ENCODE assay signal across 8 mouse cellular contexts in the genomic region with DNA sequence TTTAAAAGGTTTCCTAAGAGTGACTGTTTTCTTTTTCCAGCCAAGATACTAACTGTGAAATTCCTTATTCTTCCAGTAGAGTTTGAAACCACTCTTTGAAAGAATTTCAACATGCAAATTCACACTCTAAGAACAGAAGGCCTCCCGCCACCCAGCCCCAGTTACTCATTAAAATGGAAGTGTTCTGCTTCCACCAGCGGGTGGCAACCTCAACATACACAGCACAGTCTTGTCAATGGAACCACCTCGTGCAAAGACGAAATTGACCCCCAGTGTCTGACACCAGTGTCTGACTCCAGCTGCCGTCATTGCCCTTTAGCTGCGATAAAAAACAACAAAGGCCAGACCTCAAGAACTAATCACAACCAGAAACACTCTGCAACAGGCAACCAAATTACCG. TPM values are rescaled to one million over a fixed set of nuclear protein-coding genes. Genes with fewer than 3 reads are reported as not detected.
DNase-seq lines count a peak whose midpoint lies in the region; ATAC-seq and TF ChIP-seq lines count a peak whose summit lies in the region.

No protein-coding gene starts in this region.

- H3K27me3 ChIP-seq in thymus, adult 2 months (ENCODE audit: control insufficient read depth, insufficient read depth, low read length): no peaks in the 10 kb centered on the region
- H3K27me3 ChIP-seq in embryonic facial prominence, embryonic 12.5 days: no peaks in the 10 kb centered on the region
- no peaks in the 10 kb centered on the region for H3K27me3 ChIP-seq in heart, embryonic 15.5 days
- no peaks in the 10 kb centered on the region for H3K27me3 ChIP-seq in liver, embryonic 15.5 days

- H3K9ac ChIP-seq in embryonic facial prominence, embryonic 12.5 days: no peak overlapping the region
- H3K9ac ChIP-seq in heart, embryonic 15.5 days: no peak overlapping the region
- no peak overlapping the region for H3K9ac ChIP-seq in liver, embryonic 15.5 days

- no peak for TF ChIP-seq POLR2A in thymus, adult 2 months (IDR thresholded peaks at IDR 0.05; ENCODE audit: control insufficient read depth, extremely low read depth, insufficient read depth, low read length, poor library complexity)

- H3K36me3 ChIP-seq in thymus, adult 2 months (ENCODE audit: control insufficient read depth, insufficient read depth, low read length): no peaks in the 10 kb centered on the region
- H3K36me3 ChIP-seq in embryonic facial prominence, embryonic 12.5 days: no peaks in the 10 kb centered on the region
- H3K36me3 ChIP-seq in heart, embryonic 15.5 days: no peaks in the 10 kb centered on the region
- no peaks in the 10 kb centered on the region for H3K36me3 ChIP-seq in liver, embryonic 15.5 days (replicated peaks)

- no peaks in the 10 kb centered on the region for H3K4me1 ChIP-seq in thymus, adult 2 months (replicated peaks; ENCODE audit: control insufficient read depth, insufficient read depth, low read length)
- H3K4me1 ChIP-seq in embryonic facial prominence, embryonic 12.5 days: peaks cover 39% of the 10 kb centered on the region
- H3K4me1 ChIP-seq in heart, embryonic 15.5 days (replicated peaks): peaks cover 9% of the 10 kb centered on the region
- H3K4me1 ChIP-seq in liver, embryonic 15.5 days (replicated peaks): no peaks in the 10 kb centered on the region

- no peak for ATAC-seq in embryonic facial prominence, embryonic 12.5 days (ENCODE audit: insufficient number of reproducible peaks, insufficient read depth, low FRiP score, low TSS enrichment)
- no peak for ATAC-seq in heart, embryonic 15.5 days (replicated peaks; ENCODE audit: insufficient number of reproducible peaks, insufficient read depth, low FRiP score, low read depth)
- ATAC-seq in liver, embryonic 15.5 days (ENCODE audit: insufficient read depth): no peak
- no peak for ATAC-seq in erythroid progenitor cell, adult 5-6 weeks (replicated peaks; ENCODE audit: low FRiP score, poor library complexity, severe bottlenecking)

- WGBS in thymus, adult 2 months: 35% methylated on average over 7 of the region's 7 CpGs
- 13% methylated on average over 7 of the region's 7 CpGs for WGBS in embryonic facial prominence, embryonic 12.5 days
- WGBS in heart, embryonic 15.5 days: 9% methylated on average over 7 of the region's 7 CpGs
- 13% methylated on average over 7 of the region's 7 CpGs for WGBS in liver, embryonic 15.5 days (ENCODE audit: insufficient replicate concordance)

- TF ChIP-seq CTCF in thymus, adult 2 months (IDR thresholded peaks at IDR 0.05; ENCODE audit: borderline replicate concordance, control insufficient read depth, extremely low read depth, insufficient read depth, low read length, poor library complexity): no peak

- H3K27ac ChIP-seq in thymus, adult 2 months (ENCODE audit: control insufficient read depth, insufficient read depth, low read length): no peak overlapping the region
- peak overlapping the region; percentile 17; the same call in 1 of the 2 replicates for H3K27ac ChIP-seq in embryonic facial prominence, embryonic 12.5 days
- H3K27ac ChIP-seq in heart, embryonic 15.5 days: no peak overlapping the region
- H3K27ac ChIP-seq in liver, embryonic 15.5 days (replicated peaks): no peak overlapping the region

- H3K4me2 ChIP-seq in embryonic facial prominence, embryonic 12.5 days (replicated peaks): 0 out of 2 replicates have a peak overlapping the region, but pooled peaks have one; percentile 5
- H3K4me2 ChIP-seq in heart, embryonic 15.5 days: peak overlapping the region; percentile 41
- 0 out of 2 replicates have a peak overlapping the region, but pooled peaks have one; percentile 20 for H3K4me2 ChIP-seq in liver, embryonic 15.5 days

- peak; percentile 2 for DNase-seq in thymus, adult 2 months
- DNase-seq in thymus, postnatal 0 days (ENCODE audit: low spot score): no peak
- peak; percentile 62 for DNase-seq in kidney, postnatal 14 days
- peak; percentile 30 for DNase-seq in ovary, postnatal 14 days (ENCODE audit: low spot score)

- H3K9me3 ChIP-seq in embryonic facial prominence, embryonic 12.5 days: no peaks in the 10 kb centered on the region
- no peaks in the 10 kb centered on the region for H3K9me3 ChIP-seq in heart, embryonic 15.5 days (replicated peaks)
- no peaks in the 10 kb centered on the region for H3K9me3 ChIP-seq in liver, embryonic 15.5 days (replicated peaks)

- no peak overlapping the region for H3K4me3 ChIP-seq in thymus, adult 2 months (ENCODE audit: control insufficient read depth, insufficient read depth, low read length)
- no peak overlapping the region for H3K4me3 ChIP-seq in embryonic facial prominence, embryonic 12.5 days
- H3K4me3 ChIP-seq in heart, embryonic 15.5 days: 0 out of 2 replicates have a peak overlapping the region, but pooled peaks have one; percentile 13
- H3K4me3 ChIP-seq in liver, embryonic 15.5 days (replicated peaks): no peak overlapping the region

RNA-seq across cellular contexts. Expression of a gene that starts 43.0 kb away (rescaled TPM):
- 18.2 and 25.6 TPM in 2 replicates for polyA plus RNA-seq in thymus, adult 2 months (2012; rRNA removed)
- polyA plus RNA-seq in thymus, postnatal 0 days (2015; fragmentation: Nextera tagmentation; extraction: Ambion mirVana): 15.0 and 16.8 TPM in 2 replicates
- polyA plus RNA-seq in embryonic facial prominence, embryonic 12.5 days (2016; fragmentation: Nextera tagmentation; extraction: Ambion mirVana): 42.7 and 44.1 TPM in 2 replicates
- polyA plus RNA-seq in heart, embryonic 15.5 days (2015; fragmentation: Nextera tagmentation; extraction: Ambion mirVana): 24.3 and 27.3 TPM in 2 replicates
- polyA plus RNA-seq in liver, embryonic 15.5 days (2015; fragmentation: Nextera tagmentation; extraction: Ambion mirVana): 6.0 and 6.7 TPM in 2 replicates
- 6.1 and 7.5 TPM in 2 replicates for total RNA-seq in erythroid progenitor cell, adult 5-6 weeks (2015; ENCODE audit: low replicate concordance)
- 6.0 and 7.3 TPM in 2 replicates for total RNA-seq in erythroid progenitor cell, adult 5-6 weeks (2017; ENCODE audit: low replicate concordance)

RNA-seq across cellular contexts. Expression of a gene that starts 53.1 kb away (rescaled TPM):
- polyA plus RNA-seq in thymus, adult 2 months (2012; rRNA removed): 20.7 and 21.5 TPM in 2 replicates
- 51.4 and 59.0 TPM in 2 replicates for polyA plus RNA-seq in thymus, postnatal 0 days (2015; fragmentation: Nextera tagmentation; extraction: Ambion mirVana)
- polyA plus RNA-seq in embryonic facial prominence, embryonic 12.5 days (2016; fragmentation: Nextera tagmentation; extraction: Ambion mirVana): 603 and 672 TPM in 2 replicates
- polyA plus RNA-seq in heart, embryonic 15.5 days (2015; fragmentation: Nextera tagmentation; extraction: Ambion mirVana): 469 and 631 TPM in 2 replicates
- polyA plus RNA-seq in liver, embryonic 15.5 days (2015; fragmentation: Nextera tagmentation; extraction: Ambion mirVana): 46.2 and 47.4 TPM in 2 replicates
- total RNA-seq in erythroid progenitor cell, adult 5-6 weeks (2015; ENCODE audit: low replicate concordance): 2.9 and 5.0 TPM in 2 replicates
- 2.5 and 3.0 TPM in 2 replicates for total RNA-seq in erythroid progenitor cell, adult 5-6 weeks (2017; ENCODE audit: low replicate concordance)
